Mouse (Mus musculus): ENCODE measurements around the gene Siah1a.
A peak's percentile ranks its signal among the peaks of the same experiment; 100 is the strongest.

- TF ChIP-seq CTCF (IDR thresholded peaks at IDR 0.05; ENCODE audit: low read depth, low read length) (peak; percentile 26), POLR2A (IDR thresholded peaks at IDR 0.05; ENCODE audit: extremely low read depth, insufficient read depth, low read length) (no peak)
Observed at GRCm38 (mm10) chr8:86720756-86721459, 24.8 kb downstream of the Siah1a start.

All from liver, adult 2 months (tissue).